Mouse (Mus musculus): Measurements from ENCODE around the gene Snrpa. TPM values are rescaled to one million over a fixed set of nuclear protein-coding genes. Genes with fewer than 3 reads are reported as not detected.
"Not testable (repeated sequence)": the region's sequence is repeated elsewhere in the genome, so short reads cannot be mapped to it uniquely, and the experiment has no call there.

The Snrpa gene
- total RNA-seq (2021), result 10 to 100 TPM; 59.6 to 66.9 TPM
- long read RNA-seq, experiment 1, transcript Snrpa-206 (6 exons, 1,288 nt), result minor isoform, 6 of 130 reads
- long read RNA-seq, experiment 1, transcript Snrpa-201 (7 exons, 1,365 nt), result major isoform, 72 of 130 reads
- long read RNA-seq, experiment 1, transcript Snrpa-202 (7 exons, 1,336 nt), result minor isoform, 37 of 130 reads
- long read RNA-seq, experiment 1, partial matches to known transcripts, result 10 of 130 reads
- long read RNA-seq, experiment 1, other reads (novel, unspliced or antisense), result 5 of 130 reads
- long read RNA-seq, experiment 2, transcript Snrpa-206 (6 exons, 1,288 nt), result minor isoform, 9 of 86 reads
- long read RNA-seq, experiment 2, transcript Snrpa-202 (7 exons, 1,336 nt), result minor isoform, 25 of 86 reads
- long read RNA-seq, experiment 2, transcript Snrpa-201 (7 exons, 1,365 nt), result major isoform, 40 of 86 reads
- long read RNA-seq, experiment 2, partial matches to known transcripts, result 8 of 86 reads
- long read RNA-seq, experiment 2, other reads (novel, unspliced or antisense), result 3 of 86 reads

- peak; percentile 95 for DNase-seq
These were observed at the start of gene Snrpa, which contains the start of gene BC024978 for GRCm38 (mm10) chr7:27195681-27196611. Gene Snrpa, minus strand, starts transcription at chr7:27196271. Gene BC024978, plus strand, starts transcription at chr7:27195781.

- not testable (repeated sequence) for DNase-seq
These were observed 48.0 kb upstream of the Snrpa start for GRCm38 (mm10) chr7:27244088-27244487.

DNA sequence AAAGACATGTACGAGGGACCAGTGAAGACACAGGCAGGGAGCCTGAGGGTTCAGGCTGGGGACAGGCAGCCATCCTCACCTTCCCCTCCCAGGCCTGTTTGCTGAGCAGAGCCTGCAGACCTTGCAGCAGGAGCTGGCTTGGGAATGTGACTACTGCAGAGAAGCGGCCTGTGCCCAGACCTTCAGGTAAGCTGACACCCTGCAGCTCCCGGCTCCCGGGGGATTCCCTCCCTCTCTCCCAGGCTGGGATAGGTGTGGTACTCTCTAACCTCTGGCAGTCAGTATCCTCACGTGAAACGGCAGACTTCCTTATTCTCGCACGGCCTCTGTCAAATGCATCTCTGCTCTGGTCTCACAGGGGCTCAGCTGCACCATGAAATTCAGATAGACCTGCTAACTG, 47.1 kb upstream of the Snrpa start:
- no peak for DNase-seq

- no peak for DNase-seq
These were observed 42.5 kb upstream of the Snrpa start for GRCm38 (mm10) chr7:27238568-27238967.

DNA sequence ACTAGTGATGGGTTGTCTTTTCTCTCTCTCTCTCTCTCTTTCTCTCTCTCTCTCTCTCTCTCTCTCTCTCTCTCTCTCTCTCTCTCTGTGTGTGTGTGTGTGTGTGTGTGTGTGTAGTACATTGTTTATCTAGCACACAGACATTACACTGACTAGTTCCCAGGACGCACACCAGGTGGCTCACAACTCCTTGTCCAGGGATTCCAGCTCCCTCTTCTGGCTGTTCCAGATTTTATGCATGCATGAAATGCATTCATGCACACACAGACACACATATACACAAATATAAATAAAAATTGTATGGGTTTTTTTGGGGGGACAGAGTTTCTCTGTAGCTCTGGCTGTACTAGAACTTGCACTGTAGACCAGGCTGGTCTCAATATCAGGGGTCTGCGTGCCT, 41.5 kb upstream of the Snrpa start:
- DNase-seq, result no peak

GRCm38 (mm10) chr7:27235726-27236125, 39.7 kb upstream of the Snrpa start:
- DNase-seq, result peak; percentile 54

DNA sequence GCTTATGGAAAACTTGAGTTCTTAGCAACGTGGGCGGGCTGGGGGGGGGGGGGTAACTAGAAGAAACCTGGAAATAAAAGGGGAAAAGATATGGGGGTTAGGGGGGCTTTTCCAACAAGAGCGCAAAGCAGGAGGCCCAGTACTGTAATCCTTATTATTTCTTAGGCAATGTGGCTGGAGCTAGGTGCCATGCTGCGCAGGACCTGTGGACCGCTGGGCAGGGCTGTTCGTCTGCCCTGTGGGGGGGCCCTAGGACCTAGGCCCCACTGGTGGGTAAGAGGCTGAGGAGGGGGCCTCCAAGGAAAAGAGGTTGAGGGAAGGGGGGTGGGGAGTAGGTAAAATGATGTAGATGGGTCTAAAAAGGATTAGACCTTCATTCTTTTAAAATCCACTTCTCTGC, 37.2 kb upstream of the Snrpa start:
- DNase-seq, result no peak

GRCm38 (mm10) chr7:27232781-27233281, 36.8 kb upstream of the Snrpa start, which contains the start of gene Coq8b:
Gene Coq8b, plus strand, starts transcription at chr7:27233023.
- DNase-seq, result peak; percentile 94

DNA sequence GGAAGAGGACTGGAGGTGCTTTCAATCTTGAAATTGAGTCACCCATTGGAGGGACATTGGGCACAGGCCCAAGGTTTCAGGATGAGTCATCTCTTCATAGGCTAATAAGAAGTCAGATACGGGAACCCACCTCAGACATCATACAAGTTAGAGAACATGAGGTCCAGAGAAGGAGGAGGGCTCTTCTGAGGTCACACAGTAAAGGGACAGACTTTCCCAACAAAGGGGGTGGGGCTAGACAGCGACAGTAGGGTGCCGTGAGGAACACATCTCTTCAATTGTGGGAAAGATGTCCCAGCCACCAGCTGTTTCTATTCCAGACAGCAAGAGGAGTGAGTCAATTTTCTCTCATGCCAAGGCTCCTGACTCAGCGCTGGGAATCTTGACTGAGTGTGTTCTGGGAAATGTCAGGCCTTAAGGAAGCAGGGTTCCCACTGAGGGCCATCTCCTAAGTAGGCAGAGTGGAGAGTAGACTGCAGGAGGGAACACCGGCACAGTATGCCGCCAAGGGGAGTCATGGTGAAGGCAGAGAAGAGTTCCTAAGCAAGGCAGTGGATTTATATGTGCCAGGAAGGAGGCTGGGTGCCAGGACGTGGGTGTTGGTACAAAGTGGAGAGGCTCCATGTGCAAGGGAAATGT, 35.7 kb upstream of the Snrpa start:
- peak; percentile 82 for DNase-seq

DNA sequence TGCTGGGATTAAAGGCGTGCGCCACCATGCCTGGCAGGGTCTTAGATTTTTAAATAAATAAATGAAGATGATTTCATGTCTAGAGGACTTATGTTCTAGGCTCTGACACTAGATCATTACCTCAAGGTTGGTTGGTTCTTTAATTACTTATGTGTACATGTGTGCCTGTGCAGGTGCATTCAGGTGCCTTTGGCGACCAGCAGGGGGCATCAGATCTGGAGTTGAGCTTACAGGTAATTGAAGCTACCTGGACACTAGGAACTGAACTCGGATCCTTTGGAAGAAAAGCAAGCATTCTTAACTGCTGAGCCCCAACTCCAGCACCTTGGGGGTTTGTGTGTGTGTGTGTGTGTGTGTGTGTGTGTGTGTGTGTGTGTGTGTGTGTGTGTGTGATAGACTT, 34.7 kb upstream of the Snrpa start:
- no peak for DNase-seq

- DNase-seq, result no peak
These were observed 32.8 kb upstream of the Snrpa start for GRCm38 (mm10) chr7:27228865-27229264.

DNA sequence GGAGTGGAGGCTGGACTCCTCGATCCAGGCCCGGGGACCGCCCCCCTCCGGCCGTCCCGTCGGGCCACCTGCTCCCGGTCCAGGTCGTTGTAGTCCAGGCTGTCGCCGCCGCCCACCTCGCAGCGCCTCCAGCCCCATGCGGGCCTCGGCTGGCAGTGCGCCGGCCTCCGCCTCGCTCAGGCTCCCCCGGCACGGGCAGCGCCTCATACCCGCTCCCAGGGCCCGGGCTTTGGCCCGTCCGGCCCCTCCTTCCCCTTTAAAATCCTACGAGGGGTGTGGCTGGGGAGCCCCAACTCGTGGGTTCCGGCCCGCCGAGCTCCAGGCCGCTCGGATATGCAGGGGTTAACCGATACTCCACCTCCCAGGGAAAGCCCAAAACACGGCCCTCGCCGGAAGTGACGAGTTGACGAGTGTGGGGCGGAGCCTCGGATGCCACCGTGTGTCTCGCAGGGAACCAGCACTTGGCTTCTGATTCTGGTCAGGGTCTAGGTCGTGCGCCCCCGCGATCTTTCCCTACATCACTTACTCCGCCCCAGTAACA, 32.3 kb upstream of the Snrpa start, which contains the start of gene Itpkc:
TSS of gene Itpkc (minus strand) at position 381 of the 541 bp plus-strand sequence.
- DNase-seq, result peak; percentile 93

DNA sequence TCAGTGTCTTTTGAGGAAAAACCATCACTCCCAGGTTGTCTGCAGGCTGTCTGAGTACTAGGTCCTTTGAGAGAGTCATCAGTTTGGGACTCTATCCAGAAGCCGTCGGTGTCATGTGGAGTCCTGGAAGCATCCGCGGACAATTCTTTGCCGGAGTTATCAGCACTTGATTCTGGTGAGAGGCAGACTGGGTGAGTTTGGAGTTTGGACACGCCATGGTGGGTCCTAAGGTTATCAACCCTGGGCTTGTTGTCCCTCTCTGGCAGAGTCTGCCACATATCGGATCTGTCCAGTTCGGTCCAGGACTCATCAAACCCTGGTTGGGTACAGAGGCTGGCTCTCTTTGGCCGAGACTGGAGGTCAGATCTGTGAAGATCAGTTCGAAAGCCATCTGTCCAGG, 31.6 kb upstream of the Snrpa start:
- DNase-seq, result no peak

GRCm38 (mm10) chr7:27227276-27227675, 31.2 kb upstream of the Snrpa start:
- no peak for DNase-seq

DNA sequence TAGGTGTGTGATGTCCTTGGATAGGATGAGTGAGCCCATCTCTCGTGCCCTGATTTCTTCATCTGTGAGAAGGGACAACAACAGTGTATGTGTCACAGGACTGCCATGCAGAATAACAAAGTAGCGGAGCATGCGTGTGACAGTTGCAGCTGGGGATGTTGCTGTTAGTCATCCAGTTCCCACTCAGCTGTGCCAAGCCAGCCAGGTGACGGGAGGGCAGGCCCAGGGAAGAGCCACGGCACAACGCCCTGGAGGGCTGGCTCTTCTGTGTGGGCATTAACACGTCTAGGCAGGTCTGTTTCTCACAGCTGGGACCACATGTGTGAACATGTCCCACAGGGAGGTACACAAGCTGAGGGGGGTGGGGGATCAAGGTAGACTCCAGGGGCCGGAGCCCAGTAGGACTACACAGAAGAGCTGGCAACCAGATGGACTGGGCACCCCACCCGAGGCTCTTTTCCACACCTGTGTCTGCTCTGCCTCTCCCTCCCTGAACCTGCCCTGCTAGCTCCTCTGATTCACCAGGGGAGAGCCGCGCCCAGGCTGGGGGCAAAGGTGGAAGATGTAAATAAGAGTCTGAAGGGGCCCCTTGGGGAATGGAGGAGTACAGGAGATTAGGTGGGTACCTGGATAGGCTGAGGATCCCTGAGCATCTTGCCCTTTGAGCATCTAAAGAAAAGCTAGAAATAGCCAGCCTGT, 29.0 kb upstream of the Snrpa start:
- peak; percentile 61 for DNase-seq

- no peak for DNase-seq
These were observed 26.5 kb upstream of the Snrpa start for GRCm38 (mm10) chr7:27222538-27222937.

DNA sequence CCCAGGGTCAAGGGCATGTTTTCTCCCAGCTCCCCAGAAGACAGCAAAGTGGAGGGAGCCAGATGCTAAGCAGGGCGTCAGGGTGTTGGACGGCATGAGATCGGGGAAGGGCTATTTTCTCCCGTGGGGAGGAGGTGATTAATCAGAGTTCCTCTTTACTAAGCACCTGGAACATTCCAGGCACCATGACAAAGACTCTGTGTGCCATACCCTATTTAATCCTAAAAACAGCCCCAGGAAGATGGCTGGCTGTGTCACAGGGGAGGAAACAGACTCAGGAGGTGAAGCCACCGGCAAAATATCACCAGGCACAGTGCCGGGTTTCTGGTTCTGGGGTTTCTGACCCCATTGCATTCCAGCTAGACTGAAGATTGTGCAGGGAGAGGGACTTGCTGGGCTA, 25.9 kb upstream of the Snrpa start:
- DNase-seq, result no peak

DNA sequence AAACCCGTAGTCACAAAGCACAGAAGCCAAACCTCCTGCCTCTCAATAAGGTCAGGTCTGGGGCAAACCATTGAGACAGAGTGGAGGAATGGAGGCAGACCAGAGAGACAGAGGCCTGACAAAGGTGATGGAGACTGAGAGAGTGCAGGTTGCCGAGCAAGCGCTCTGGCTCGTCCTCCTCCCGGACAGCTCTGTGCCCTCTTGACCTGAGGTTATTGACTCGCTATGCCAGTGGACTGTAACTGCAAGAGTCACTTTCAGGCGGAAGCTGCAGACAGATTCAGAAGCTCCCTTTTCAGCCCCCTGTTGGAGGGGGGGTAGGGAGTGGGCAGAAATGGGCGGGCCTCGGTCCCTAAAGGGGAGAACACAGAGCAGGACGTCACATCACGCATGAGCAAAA, 23.9 kb upstream of the Snrpa start:
- DNase-seq, result no peak

GRCm38 (mm10) chr7:27218586-27218985, 22.5 kb upstream of the Snrpa start:
- peak; percentile 34 for DNase-seq

- no peak for DNase-seq
These were observed 16.6 kb upstream of the Snrpa start for GRCm38 (mm10) chr7:27212626-27213025.
